Mouse (Mus musculus): ENCODE data around the gene Has1. TPM values are rescaled to one million over a fixed set of nuclear protein-coding genes. Genes with fewer than 3 reads are reported as not detected.

Gene Has1
- total RNA-seq, 2 experiments from 2014 or later, result 0.81 to 0.82 TPM

- peak overlapping the region; percentile 99 for H3K27ac ChIP-seq
- no peak for TF ChIP-seq CTCF (IDR thresholded peaks at IDR 0.05)
- peak overlapping the region; percentile 89 for H3K4me3 ChIP-seq
- peak; percentile 61 to 64 for DNase-seq (ENCODE audit: extremely low spot score in 1 of 2, low spot score in 2 of 2)
- intact Hi-C loops (cut with DNase I), result loop anchor here (1.0 to 10.0 kb wide), 5 partner anchors 11 to 453 kb away; partner anchors contain the start of genes Lnpep and Riok2
Measured at GRCm38 (mm10) chr17:17827658-17828190, 27.3 kb downstream of the Has1 start.

DNA sequence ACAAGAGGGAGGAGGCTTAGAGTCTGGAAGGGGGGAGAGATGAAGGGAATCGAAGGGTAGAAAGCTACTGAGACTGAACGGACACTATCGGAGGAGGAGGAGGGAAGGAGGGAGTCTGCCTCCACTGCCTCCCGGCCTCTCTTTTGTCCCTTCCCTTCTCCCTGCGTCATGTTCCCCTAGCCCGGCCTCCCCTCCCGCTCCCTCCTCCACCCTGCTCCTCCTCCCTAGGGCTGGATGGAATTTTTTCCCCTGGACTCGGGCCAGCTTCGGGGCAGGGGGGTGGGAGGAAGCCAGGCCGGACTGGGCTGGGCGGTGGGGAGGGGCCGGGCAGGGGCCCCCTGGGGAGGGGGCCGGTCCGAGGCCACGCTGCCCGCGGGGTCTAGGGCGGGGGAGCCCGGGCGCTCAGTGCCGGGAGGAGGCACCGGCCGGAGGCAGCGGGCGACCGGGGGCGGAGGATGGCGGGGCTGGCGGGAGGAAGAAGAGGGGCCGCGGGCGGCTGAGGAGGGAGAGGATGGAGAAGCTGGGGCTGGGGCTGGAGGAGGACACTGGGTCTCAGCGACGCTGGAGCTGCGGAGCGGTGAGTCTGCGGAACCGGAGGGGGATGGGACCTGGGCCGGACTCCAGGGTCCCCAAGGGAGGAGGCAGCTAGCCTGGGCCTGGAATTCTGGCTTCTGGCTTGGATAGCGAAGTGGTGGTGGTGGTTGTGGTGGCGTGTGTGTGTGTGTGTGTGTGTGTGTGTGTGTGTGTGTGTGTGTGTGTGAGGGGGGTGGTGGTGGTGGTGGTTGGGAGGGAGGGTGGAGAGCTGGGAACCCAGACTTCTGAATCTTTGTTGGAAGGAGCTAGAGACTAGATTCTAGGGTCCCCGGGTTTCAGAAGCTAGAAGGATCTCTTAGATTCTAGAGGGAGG, 28.0 kb downstream of the Has1 start, which contains the start of gene Spaca6:
Spaca6 (plus strand) TSS at position 408 of the 907 bp plus-strand sequence.
- H3K4me3 ChIP-seq, result peak within 1 kb of the TSS; percentile 89
- DNase-seq (ENCODE audit: extremely low spot score in 1 of 2, low spot score in 2 of 2), result peak; percentile 89 to 94
- no peak for TF ChIP-seq CTCF (IDR thresholded peaks at IDR 0.05)
- H3K27ac ChIP-seq, result peak within 1 kb of the TSS; percentile 99
- intact Hi-C loops (cut with DNase I), result loop anchor here (2.0 to 10.0 kb wide), 4 partner anchors 60 to 452 kb away; partner anchors contain the start of genes Lnpep and Riok2

GRCm38 (mm10) chr17:17825921-17826591, 28.9 kb downstream of the Has1 start:
- peak overlapping the region; percentile 99 for H3K27ac ChIP-seq
- peak overlapping the region; percentile 89 for H3K4me3 ChIP-seq
- intact Hi-C loops (cut with DNase I), result loop anchor here (2.0 to 10.0 kb wide), 4 partner anchors 59 to 451 kb away; partner anchors contain the start of genes Lnpep and Riok2
- TF ChIP-seq CTCF (IDR thresholded peaks at IDR 0.05), result no peak
- DNase-seq (ENCODE audit: extremely low spot score in 1 of 2, low spot score in 2 of 2), result no peak

- no peak for DNase-seq (ENCODE audit: extremely low spot score in 1 of 2, low spot score in 2 of 2)
- H3K27ac ChIP-seq, result no peak overlapping the region
- H3K4me3 ChIP-seq, result no peak overlapping the region
- no peak for TF ChIP-seq CTCF (IDR thresholded peaks at IDR 0.05)
- intact Hi-C loops (cut with DNase I), result loop anchor here (10.0 kb wide), 1 partner anchor 449 kb away; the partner anchor contains the start of gene Riok2
Measured at GRCm38 (mm10) chr17:17823612-17824336, 31.2 kb downstream of the Has1 start.

- TF ChIP-seq CTCF (IDR thresholded peaks at IDR 0.05), result no peak
- H3K4me3 ChIP-seq, result no peak overlapping the region
- intact Hi-C loops (cut with DNase I), result no loop called here
- no peak for DNase-seq (ENCODE audit: extremely low spot score in 1 of 2, low spot score in 2 of 2)
- H3K27ac ChIP-seq, result no peak overlapping the region
Measured at GRCm38 (mm10) chr17:17795527-17795926, 59.5 kb downstream of the Has1 start.

Small RNAs within 50 kb of the gene (microRNA-seq; reads per million reads assigned to microRNA genes)
- gene Gm25927 (0 reads per million in 2 experiments), gene Mir125a (10,142 to 18,397 reads per million in 2 experiments), gene Mir99b (8,456 to 11,144 reads per million in 2 experiments), gene Mirlet7e (0 reads per million in 2 experiments)

Other genes with a start within 250 kb of the Has1 start
- gene Lnpep, start 230.2 kb downstream of the Has1 start, total RNA-seq (2021), result 100 to 1,000 TPM; 101 to 126 TPM
- under 1 TPM in 1 of 2 experiments, not detected in 1; 0.16 TPM for gene Vmn2r90, start 151.5 kb downstream of the Has1 start, total RNA-seq (2021)
- gene Spaca6, start 28.0 kb downstream of the Has1 start, total RNA-seq (2021), result 100 to 1,000 TPM; 107 to 114 TPM
- not detected for gene Fpr1, start 28.7 kb upstream of the Has1 start, total RNA-seq (2021)
- gene Fpr2, start 32.6 kb upstream of the Has1 start, total RNA-seq (2021), result not detected
- gene Fpr3, start 32.6 kb upstream of the Has1 start, total RNA-seq (2021), result not detected
- not detected for gene Fpr-rs4, start 166.5 kb upstream of the Has1 start, total RNA-seq (2021)
- gene Vmn2r124, start 194.2 kb upstream of the Has1 start, total RNA-seq (2021), result not detected
- not detected for gene Vmn2r91, start 229.8 kb upstream of the Has1 start, total RNA-seq (2021)

Data from left cerebral cortex, adult 2 months (tissue).